13 mouse cellular contexts compared by ENCODE assay signal in genomic region chr5:139945715-139946364, GRCm38 (mm10). TPM values are rescaled to one million over a fixed set of nuclear protein-coding genes. Genes with fewer than 3 reads are reported as not detected.
A peak's percentile ranks its signal among the peaks of the same experiment; 100 is the strongest.
DNase-seq lines count a peak whose midpoint lies in the region; ATAC-seq and TF ChIP-seq lines count a peak whose summit lies in the region.
"Had no signal": no experiment of that assay in that cellular context is flagged by ENCODE, and none has a peak within 500 bp of the region (broad histone marks: within the 10 kb centered on the region; RNA-seq: fewer than 3 reads in every experiment).

No protein-coding gene starts in this region.

- DNase-seq in heart, adult 9 months (ENCODE audit: low spot score in 2 of 2) = no peak
- peak; percentile 28 for DNase-seq in adrenal gland, postnatal 25 days
- peak; percentile 32 for DNase-seq in cerebellum, adult 9-11 months
- no peak for DNase-seq in kidney, postnatal 0 days (ENCODE audit: low spot score)
- DNase-seq in ovary, adult 18-20 months (ENCODE audit: low spot score) = no peak
- DNase-seq in urinary bladder, postnatal 4 days (ENCODE audit: low spot score in 2 of 2) = no peak
- no peak for DNase-seq in gastrocnemius, postnatal 14 days
- DNase-seq: gastrocnemius, postnatal 10 days had no signal

- WGBS in heart, embryonic 13.5 days = 65% methylated on average over 12 of the region's 12 CpGs
- 47% methylated on average over 12 of the region's 12 CpGs for WGBS in kidney, postnatal 0 days

- TF ChIP-seq CTCF in kidney, postnatal 0 days (IDR thresholded peaks at IDR 0.05; ENCODE audit: low read depth) = no peak

- intact Hi-C loops in gastrocnemius, postnatal 14 days (cut with DNase I; ENCODE audit: low total_unique reads) = no loop called here

- ATAC-seq in heart, embryonic 13.5 days (ENCODE audit: extremely low read depth, insufficient number of reproducible peaks, low FRiP score, low TSS enrichment) = 0 out of 2 replicates have a peak, but pooled peaks have one; percentile 29
- 0 out of 2 replicates have a peak, but pooled peaks have one; percentile 19 for ATAC-seq in kidney, postnatal 0 days (replicated peaks; ENCODE audit: low FRiP score, low read depth)
- ATAC-seq: hindbrain, embryonic 16.5 days; midbrain, embryonic 15.5 days; Patski had no signal

- H3K4me1 ChIP-seq in heart, embryonic 13.5 days = no peaks in the 10 kb centered on the region
- no peaks in the 10 kb centered on the region for H3K4me1 ChIP-seq in kidney, postnatal 0 days (replicated peaks; ENCODE audit: insufficient read depth, low read length)

- no peak overlapping the region for H3K27ac ChIP-seq in heart, embryonic 13.5 days (replicated peaks)
- no peak overlapping the region for H3K27ac ChIP-seq in kidney, postnatal 0 days
- H3K27ac ChIP-seq: midbrain, embryonic 15.5 days; neural tube, embryonic 13.5 days had no signal

- H3K27me3 ChIP-seq in heart, embryonic 13.5 days (replicated peaks) = peaks cover 31% of the 10 kb centered on the region
- H3K27me3 ChIP-seq in kidney, postnatal 0 days (ENCODE audit: insufficient read depth, low read length) = no peaks in the 10 kb centered on the region
- H3K27me3 ChIP-seq: midbrain, embryonic 15.5 days; neural tube, embryonic 13.5 days; Patski had no signal

- H3K4me2 ChIP-seq in heart, embryonic 13.5 days = no peak overlapping the region
- H3K4me2 ChIP-seq in kidney, postnatal 0 days (ENCODE audit: low read length) = no peak overlapping the region
- H3K4me2 ChIP-seq: midbrain, embryonic 15.5 days; neural tube, embryonic 13.5 days had no signal

- H3K36me3 ChIP-seq in heart, embryonic 13.5 days = no peaks in the 10 kb centered on the region
- H3K36me3 ChIP-seq in kidney, postnatal 0 days (ENCODE audit: insufficient read depth, low read length) = no peaks in the 10 kb centered on the region
- H3K36me3 ChIP-seq: midbrain, embryonic 15.5 days; neural tube, embryonic 13.5 days had no signal

- H3K9ac ChIP-seq in heart, embryonic 13.5 days = no peak overlapping the region
- H3K9ac ChIP-seq in kidney, postnatal 0 days (ENCODE audit: low read depth, low read length) = no peak overlapping the region
- H3K9ac ChIP-seq: midbrain, embryonic 15.5 days; neural tube, embryonic 13.5 days had no signal

- H3K4me3 ChIP-seq in heart, embryonic 13.5 days = no peak overlapping the region
- no peak overlapping the region for H3K4me3 ChIP-seq in kidney, postnatal 0 days (replicated peaks; ENCODE audit: low read depth, low read length)
- H3K4me3 ChIP-seq: midbrain, embryonic 15.5 days; neural tube, embryonic 13.5 days had no signal

- no peaks in the 10 kb centered on the region for H3K9me3 ChIP-seq in heart, embryonic 13.5 days
- no peaks in the 10 kb centered on the region for H3K9me3 ChIP-seq in kidney, postnatal 0 days (replicated peaks; ENCODE audit: low read length)
- H3K9me3 ChIP-seq: midbrain, embryonic 15.5 days; neural tube, embryonic 13.5 days had no signal

RNA-seq across cellular contexts. Expression of gene Elfn1, which starts 38.1 kb away (rescaled TPM):
- 0.05 TPM in 2 replicates for polyA plus RNA-seq in heart, embryonic 13.5 days (2015; fragmentation: Nextera tagmentation; extraction: Ambion mirVana)
- 16.4 and 17.0 TPM in 2 replicates for total RNA-seq in adrenal gland, postnatal 25 days (2021)
- polyA plus RNA-seq in kidney, postnatal 0 days (2015; fragmentation: Nextera tagmentation; extraction: Ambion mirVana) = 0.22 and 0.33 TPM in 2 replicates
- total RNA-seq in gastrocnemius, postnatal 14 days (2021) = under 1 TPM; 0.09 to 0.25 TPM

Comparison
In these comparisons a context has a peak if more than half of its experiments do, and no peak if none do; other contexts are left out.
1. DNase-seq: peak in adrenal gland, postnatal 25 days (single experiment) and cerebellum, adult 9-11 months (single experiment); none in heart, adult 9 months (0 of 2), kidney, postnatal 0 days (single experiment), ovary, adult 18-20 months (single experiment), urinary bladder, postnatal 4 days (0 of 2) and gastrocnemius, postnatal 14 days (single experiment).
2. RNA of gene Elfn1, which starts 38.1 kb away (total RNA-seq): 16.4 to 17.0 TPM in adrenal gland, postnatal 25 days; 0.09 to 0.25 TPM in gastrocnemius, postnatal 14 days; every median in the first group is over 10 times any median in the second.